ENCODE assay signal across 8 mouse cellular contexts in the genomic region with DNA sequence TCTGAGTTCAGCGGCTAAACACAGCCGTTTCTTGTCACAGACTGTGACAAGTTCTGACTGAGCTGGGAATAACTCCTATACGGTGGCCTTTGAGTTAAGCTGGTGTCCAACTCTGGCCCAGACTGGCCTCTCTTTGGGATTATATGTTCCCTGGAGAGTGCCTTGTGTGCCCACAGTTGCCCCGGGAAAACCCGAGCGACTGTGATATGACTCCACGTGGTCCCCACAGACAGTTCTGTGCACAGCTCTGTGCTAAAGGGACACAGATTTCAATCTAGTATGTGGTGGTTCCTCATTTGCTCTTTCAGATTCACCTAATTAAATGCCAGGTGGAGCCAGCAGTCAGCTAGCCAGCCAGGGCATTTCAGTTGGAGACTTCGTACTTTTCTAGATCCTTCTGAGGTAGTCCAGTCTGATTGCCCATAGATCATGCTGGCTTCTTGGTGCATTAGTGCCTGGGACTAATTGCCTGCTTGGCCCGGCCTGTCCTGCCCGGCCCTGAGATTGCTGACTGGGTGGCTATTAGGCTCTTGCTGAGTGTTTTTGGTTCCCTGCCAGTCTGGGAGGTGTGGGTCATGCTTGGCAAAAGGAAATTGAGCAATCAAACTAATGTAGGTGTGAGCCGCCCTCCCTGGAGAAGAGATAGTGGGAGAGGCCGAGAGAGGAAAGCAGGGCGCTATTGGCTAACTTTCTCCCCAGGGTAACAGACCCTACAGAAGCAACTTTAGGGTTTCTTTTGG.
DNase-seq lines count a peak whose midpoint lies in the region.

No protein-coding gene starts in this region.

- peak; percentile 30 for DNase-seq in cerebellum, adult 9-10 months
- DNase-seq in cerebellum, adult 8-10 months = no peak
- DNase-seq in 416B (ENCODE audit: low read depth) = peak; percentile 20
- peak; percentile 29 for DNase-seq in fibroblast of lung, adult 2 months (ENCODE audit: low read depth)
- DNase-seq in kidney, postnatal 25 days = peak; percentile 88 to 94
- DNase-seq in embryo, embryonic 11 days = no peak
- DNase-seq in left cerebral cortex, postnatal 14 days (ENCODE audit: low spot score in 2 of 2) = no peak
- DNase-seq in left cerebral cortex, adult 18-20 months (ENCODE audit: low spot score in 2 of 2) = no peak

- intact Hi-C loops in left cerebral cortex, postnatal 14 days (cut with DNase I) = no loop called here

Comparison
In these comparisons a context has a peak if more than half of its experiments do, and no peak if none do; other contexts are left out.
1. DNase-seq: peak in cerebellum, adult 9-10 months (single experiment), 416B (single experiment), fibroblast of lung, adult 2 months (single experiment) and kidney, postnatal 25 days (2 of 2); none in cerebellum, adult 8-10 months (single experiment), embryo, embryonic 11 days (single experiment), left cerebral cortex, postnatal 14 days (0 of 2) and left cerebral cortex, adult 18-20 months (0 of 2).